Mouse (Mus musculus) gastrocnemius, adult 2 months (tissue): ENCODE results near the gene Nav3. TPM values are rescaled to one million over a fixed set of nuclear protein-coding genes. Genes with fewer than 3 reads are reported as not detected.

Experiments
- DNase-seq: peaks from one replicate; pipeline ENCODE4 v3.0.0; 2022
- H3K27ac ChIP-seq: fragments of 200-600 bp; 2 replicates; pipeline ENCODE4 v1.8.1; 2022; ENCODE audit warnings: mild to moderate bottlenecking
- H3K4me3 ChIP-seq: fragments of 200-600 bp; 2 replicates; pipeline ENCODE4 v1.8.1; 2022; ENCODE audit warnings: mild to moderate bottlenecking, moderate library complexity
- CTCF ChIP-seq: fragments of 200-600 bp; IDR thresholded peaks from 2 replicates; pipeline ENCODE4 v1.8.1; 2022; ENCODE audit warnings: antibody characterized with exemption, mild to moderate bottlenecking, moderate library complexity
- intact Hi-C: fragments of 180-260 bp; cut with DNase I; formaldehyde crosslinking; loops from one replicate; pipeline ENCODE4 v1.15.1; 2025
- total RNA-seq, 2 experiments: library from RNA; stranded (reverse); gene quantifications; 2 replicates each; pipeline ENCODE4 v1.2.3; 2021

The Nav3 gene
- total RNA-seq, 2 experiments from 2014 or later, result 1.5 to 2.1 TPM

DNA sequence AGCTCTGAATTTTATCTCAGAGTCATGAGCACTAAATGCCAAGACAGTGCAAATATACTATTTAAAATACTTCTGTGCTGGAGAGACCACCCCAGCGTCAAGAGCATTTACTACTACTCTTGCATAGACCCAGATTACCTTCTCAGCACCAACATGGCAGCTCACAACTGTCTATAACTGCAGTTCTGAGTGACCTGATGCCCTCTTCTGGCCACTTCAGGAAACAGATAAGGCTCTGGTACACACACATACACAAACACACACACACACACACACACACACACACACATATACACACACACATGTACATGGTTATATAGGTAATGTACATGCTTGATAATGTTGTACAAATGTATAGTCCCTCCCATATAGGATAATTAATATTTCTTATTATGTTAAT lies 551.2 kb downstream of the Nav3 start:
- intact Hi-C loops, result no loop called here
- Histone ChIP-seq H3K4me3 (no peak overlapping the region), H3K27ac (no peak overlapping the region)
- no peak for TF ChIP-seq CTCF
- DNase-seq, result no peak

DNA sequence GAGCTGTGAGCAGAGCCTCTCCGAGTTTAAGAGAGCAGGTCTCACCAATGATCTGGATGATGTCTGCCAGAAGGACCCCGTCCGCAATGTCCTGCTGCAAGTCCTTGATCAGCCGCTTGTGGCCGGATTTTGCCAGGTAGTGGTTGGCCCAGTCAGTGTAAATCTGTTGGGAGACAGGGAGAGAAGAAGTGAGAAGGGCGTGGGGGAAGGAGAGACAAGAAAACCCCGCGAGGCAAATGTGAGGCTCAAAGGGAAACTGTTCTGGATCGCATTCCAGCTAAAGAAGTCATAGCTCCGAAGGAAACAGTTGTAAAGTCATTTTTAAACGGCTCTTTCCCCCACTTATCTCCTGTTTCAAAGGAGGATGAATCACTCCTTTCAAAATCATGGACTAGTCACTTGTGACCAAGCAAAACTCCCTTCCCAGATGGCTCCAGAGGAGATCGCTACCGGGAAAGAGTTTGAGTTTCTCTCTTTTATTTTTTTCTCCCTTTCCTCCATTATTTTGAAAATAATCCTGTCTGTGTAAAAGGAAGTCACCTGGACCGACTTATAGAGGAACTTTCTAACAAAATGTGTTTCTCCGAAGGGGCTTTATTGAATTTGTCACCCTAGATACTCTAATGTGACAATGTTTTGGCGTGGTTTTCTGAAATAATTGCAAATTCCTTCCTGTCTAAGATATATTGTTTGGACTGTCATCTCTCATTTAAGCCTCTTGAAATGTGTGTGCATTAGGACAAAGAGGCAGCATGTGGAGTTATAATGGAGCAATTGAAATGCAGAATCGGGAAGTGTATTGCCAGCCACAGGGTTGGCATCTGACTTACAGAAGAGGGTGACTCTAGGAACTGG lies 552.1 kb downstream of the Nav3 start:
- no peak for DNase-seq
- Histone ChIP-seq H3K4me3 (peak overlapping the region; percentile 49), H3K27ac (peak overlapping the region; percentile 48)
- intact Hi-C loops, result no loop called here
- no peak for TF ChIP-seq CTCF

DNA sequence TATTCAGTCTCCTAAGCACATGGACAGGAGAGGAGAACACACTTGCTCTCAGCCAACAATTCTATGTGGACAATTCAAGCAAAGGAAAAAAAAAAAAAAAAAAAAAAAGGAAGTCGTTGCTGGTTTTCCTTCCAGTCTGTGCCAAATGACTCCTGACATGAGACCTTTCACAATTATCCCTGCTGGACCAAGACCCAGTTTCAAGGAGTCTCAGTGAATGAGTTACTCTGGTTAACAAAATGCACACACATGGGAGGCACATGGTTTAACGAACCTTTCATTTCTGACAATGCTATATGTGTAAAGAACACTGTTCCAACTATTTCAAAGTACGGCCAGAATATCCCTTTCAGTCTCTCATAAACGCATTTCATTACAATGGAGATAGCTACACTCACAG lies 552.8 kb downstream of the Nav3 start:
- Histone ChIP-seq H3K4me3 (peak overlapping the region; percentile 49), H3K27ac (peak overlapping the region; percentile 48; the same call in 1 of the 2 replicates)
- TF ChIP-seq CTCF, result no peak
- DNase-seq, result no peak
- intact Hi-C loops, result no loop called here

DNA sequence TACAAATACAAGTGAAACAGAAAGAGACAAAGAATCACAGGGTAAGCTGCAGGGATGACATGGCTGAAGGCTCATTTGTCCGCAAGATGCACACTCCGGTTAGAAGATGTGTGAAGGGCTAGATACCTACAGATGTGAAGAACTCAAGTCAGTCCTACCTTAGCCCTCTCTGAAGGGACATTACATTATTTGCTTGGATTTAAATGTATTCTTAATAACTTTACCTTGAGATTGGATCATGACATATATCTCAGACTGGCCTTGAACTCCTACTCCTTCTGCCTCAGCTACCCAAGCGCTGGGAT lies 566.9 kb downstream of the Nav3 start:
- intact Hi-C loops, result no loop called here
- DNase-seq, result no peak
- Histone ChIP-seq H3K4me3 (no peak overlapping the region), H3K27ac (no peak overlapping the region)
- TF ChIP-seq CTCF, result no peak

DNA sequence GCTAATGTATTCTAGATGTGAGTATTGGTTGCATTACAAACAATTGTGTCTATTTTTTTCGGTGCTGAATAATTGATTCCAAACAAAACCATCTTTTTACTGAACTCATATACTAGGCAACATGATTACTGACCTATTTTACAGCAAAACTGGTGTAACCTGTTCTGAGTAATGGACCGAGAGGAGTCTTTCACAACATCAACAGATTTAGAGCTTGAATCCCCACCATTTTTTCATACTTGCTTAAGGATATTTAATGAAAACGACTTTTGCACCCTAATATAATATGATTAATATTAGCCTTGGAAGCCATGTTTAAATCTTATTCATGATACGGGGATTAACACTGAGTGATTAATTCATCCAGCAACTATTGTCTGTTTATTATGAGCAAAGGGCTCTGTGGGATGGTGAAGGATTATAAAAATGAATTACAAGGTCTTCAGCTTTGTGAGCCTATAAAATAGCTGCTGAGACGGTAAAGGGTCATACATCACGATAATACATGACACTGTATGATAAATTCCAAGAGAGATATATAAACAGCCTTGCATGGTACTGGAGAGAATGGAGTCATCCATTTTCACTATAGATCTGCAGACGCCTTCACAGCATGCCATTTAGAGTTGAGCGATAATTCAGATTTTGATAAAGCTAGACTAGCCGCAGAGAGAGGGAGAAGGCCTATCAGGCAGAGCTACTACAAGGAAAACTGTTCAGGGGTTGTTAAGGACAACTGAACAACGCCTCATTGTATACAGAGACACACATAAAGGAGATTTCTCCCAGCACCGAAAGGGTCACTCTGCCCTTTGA lies 567.4 kb downstream of the Nav3 start:
- Histone ChIP-seq H3K27ac (no peak overlapping the region), H3K4me3 (no peak overlapping the region)
- intact Hi-C loops, result no loop called here
- TF ChIP-seq CTCF, result no peak
- DNase-seq, result no peak

DNA sequence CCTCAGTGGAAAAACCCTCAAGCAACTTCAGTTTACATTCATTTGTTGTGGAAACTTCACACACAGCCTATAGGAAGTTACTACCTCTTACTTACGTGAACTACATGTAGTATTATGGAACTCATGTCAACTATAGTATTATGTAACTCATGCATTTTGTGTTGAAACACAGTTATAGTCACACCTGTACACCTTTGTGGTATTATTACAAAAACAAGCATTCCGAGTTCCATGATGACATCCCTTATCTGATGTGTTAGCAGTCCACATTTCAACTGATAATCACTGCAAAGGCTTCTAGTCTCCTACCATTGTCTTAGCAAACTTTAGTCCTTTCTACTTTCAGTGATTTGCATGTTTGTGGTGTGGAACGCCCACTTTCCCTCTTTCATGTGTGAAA lies 568.8 kb downstream of the Nav3 start:
- Histone ChIP-seq H3K4me3 (no peak overlapping the region), H3K27ac (no peak overlapping the region)
- DNase-seq, result no peak
- intact Hi-C loops, result no loop called here
- TF ChIP-seq CTCF, result no peak

DNA sequence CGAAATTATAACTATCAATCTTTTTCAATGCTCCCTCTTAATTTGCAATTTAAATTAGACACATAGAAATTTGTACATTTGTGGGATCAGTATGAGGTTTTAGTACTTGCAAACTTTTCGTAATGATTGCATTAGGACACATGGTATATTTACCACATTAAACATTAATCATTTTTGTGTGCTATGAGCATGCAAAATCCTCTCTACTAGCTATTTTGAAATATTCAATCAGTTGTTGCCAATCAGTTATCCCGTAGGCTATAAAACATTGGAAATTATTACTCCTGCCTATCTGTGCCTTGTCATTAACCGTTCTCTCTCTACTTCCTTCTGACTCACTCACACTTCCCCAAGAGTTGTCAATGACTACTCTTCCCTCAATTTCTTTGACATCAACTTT lies 579.9 kb downstream of the Nav3 start:
- intact Hi-C loops, result no loop called here
- TF ChIP-seq CTCF, result no peak

DNA sequence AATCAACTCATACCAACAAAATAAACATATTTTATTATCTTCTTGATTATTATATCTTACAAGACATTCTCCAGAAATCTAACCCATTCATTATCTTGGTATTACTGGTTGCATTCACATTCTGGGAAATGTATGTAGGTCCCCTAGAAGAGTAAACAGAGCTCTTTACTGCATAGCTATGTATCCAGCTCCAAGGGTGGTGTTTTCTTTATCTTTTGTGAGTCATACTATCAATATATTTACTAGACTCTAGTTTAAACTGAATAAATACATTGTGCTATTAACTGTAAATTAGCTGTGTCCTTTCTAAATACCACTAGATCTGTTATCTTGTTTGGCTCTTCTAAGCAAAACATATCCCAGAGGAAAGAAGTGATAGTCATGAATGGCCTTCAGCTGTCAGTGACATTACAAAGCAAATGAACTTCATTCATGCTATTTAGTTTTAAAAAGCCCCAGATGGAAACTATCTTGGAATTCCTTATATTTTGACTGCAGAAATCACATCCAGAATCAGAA lies 580.6 kb downstream of the Nav3 start:
- no peak overlapping the region for H3K4me3 ChIP-seq
- TF ChIP-seq CTCF, result no peak
- no peak overlapping the region for H3K27ac ChIP-seq
- no peak for DNase-seq
- intact Hi-C loops, result no loop called here

More for the DNA sequence above, 579.9 kb downstream of the Nav3 start:
- Histone ChIP-seq H3K4me3 (no peak overlapping the region), H3K27ac (no peak overlapping the region)
- no peak for DNase-seq

DNA sequence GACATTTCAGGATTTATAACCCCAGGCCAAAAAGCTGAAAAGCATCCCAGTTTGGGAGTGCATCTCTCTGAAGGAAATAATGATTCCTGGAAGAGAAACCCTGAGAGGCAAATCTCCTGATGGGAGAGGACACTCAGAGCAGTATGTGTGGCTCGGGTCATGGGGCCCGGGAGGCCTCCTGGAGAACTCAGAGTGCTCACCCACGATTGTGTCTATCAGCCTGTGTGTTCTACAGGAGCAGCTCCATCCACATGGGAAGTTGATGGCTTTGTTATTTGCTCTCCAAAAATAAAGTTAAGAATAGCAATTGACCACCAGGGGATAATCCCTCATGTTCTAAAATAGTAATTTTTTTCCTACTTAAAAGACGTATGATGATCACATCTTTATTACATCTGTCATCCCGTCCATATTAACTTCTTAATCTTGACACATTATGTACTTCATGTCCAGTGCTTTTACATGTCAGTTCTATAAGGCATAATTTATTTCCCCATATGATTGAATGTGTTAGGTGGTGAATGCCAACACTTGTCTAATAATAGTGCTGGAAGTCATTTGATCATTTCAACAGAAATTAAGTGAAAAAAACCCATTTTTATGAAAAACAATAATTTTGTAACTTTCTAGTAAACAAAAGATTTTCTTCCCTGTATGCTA lies 581.2 kb downstream of the Nav3 start:
- intact Hi-C loops, result no loop called here
- DNase-seq, result no peak
- Histone ChIP-seq H3K27ac (no peak overlapping the region), H3K4me3 (no peak overlapping the region)
- TF ChIP-seq CTCF, result no peak

DNA sequence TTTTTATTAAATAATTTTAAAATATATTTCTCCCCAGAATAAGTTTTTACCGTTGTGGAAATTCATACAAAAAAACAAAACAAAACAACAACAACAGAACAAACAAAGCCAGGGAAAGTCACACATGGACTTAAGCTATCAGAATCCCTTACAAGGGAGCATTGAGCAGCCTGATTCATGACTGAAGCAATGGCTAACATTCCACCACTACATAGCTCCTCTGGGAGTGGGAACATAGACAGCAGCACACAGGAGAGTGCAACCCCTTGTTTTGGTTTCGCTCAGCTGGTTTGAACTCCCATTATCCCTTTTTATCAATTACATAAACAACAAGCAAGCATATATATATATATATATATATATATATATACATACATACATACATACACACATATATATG lies 589.9 kb downstream of the Nav3 start:
- intact Hi-C loops, result no loop called here
- H3K27ac ChIP-seq, result no peak overlapping the region
- TF ChIP-seq CTCF, result no peak
- DNase-seq, result no peak
- H3K4me3 ChIP-seq, result no peak overlapping the region

DNA sequence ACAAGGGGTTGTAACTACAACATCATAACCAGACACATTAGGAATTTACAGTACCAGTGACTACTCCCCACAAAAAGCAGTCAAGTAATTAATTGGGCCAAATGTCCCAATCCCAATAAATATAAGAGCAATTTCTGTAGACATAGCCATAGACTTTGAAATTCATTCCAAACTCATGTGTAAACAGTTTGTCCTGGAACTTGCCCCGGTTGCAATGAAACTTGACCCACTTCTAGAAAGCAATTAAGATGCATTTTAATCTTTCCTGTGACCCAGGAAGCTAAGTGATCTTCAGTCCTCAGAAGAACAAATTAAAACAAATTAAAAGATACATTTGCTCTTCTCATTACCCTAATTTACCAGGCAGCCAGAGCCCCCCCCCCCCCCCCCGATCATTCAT lies 590.6 kb downstream of the Nav3 start:
- Histone ChIP-seq H3K4me3 (no peak overlapping the region), H3K27ac (no peak overlapping the region)
- no peak for DNase-seq
- intact Hi-C loops, result no loop called here
- TF ChIP-seq CTCF, result no peak

DNA sequence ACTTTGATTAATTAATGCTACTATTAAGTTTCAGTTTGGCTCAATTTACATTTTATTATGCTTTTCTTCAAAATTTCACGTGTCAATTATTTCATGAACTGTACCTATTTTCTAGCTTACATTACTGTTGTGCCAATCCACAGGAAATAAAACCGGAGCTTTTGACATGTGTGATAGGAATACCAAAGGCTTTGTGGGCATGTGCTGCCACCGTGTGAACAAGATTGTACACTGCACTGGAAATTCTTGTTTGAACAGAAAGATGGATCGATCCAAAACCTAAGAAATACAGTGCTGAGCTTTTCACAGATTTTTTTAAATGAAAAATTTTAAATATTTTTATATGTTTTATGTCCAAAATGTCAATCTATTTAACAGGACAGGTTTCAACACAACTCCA lies 591.3 kb downstream of the Nav3 start:
- Histone ChIP-seq H3K27ac (no peak overlapping the region), H3K4me3 (no peak overlapping the region)
- no peak for DNase-seq
- intact Hi-C loops, result no loop called here
- TF ChIP-seq CTCF, result peak; percentile 73

DNA sequence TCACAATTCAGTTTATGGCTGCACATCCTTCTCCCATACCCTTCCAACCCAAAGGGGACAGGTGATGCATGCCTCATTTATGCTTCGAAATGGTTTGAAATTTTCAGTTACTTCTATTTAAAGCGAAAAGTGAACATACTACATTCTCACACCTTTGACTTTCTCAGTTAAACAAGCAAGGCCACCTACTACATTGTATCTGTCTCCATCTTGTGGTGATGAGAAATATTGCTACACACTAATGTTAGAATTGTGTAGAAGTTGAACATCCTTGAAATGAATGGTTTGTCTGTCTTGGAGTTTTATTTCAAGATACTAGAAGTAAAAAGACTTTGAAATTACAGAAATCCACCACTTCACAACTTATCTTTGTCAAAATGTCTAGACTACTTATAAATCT lies 594.7 kb downstream of the Nav3 start:
- no peak for DNase-seq
- peak; percentile 74 for TF ChIP-seq CTCF
- Histone ChIP-seq H3K4me3 (no peak overlapping the region), H3K27ac (no peak overlapping the region)
- intact Hi-C loops, result loop anchor here (1.0 kb wide), 1 partner anchor 96 kb away; no protein-coding TSS in a partner anchor
